Mouse (Mus musculus) left cerebral cortex, postnatal 10 days (tissue): Measurements from ENCODE around the gene Gm20388. TPM values are rescaled to one million over a fixed set of nuclear protein-coding genes. Genes with fewer than 3 reads are reported as not detected.

Source experiments
- DNase-seq, 2 experiments: peaks; one replicate each; pipeline ENCODE4 v3.0.0; 2021 to 2022; ENCODE audit warnings: low spot score in 2 of 2, mixed read lengths in 1 of 2; ENCODE audit errors: extremely low spot score in 1 of 2
- intact Hi-C: fragments of 180-260 bp; cut with DNase I; formaldehyde crosslinking; loops from one replicate; pipeline ENCODE4 v1.15.1; 2025
- total RNA-seq, 2 experiments: library from RNA; stranded (reverse); gene quantifications; 2 replicates each; pipeline ENCODE4 v1.2.3; 2021

Gm20388 gene
- total RNA-seq, 2 experiments from 2014 or later: 4.4 to 9.0 TPM

DNA sequence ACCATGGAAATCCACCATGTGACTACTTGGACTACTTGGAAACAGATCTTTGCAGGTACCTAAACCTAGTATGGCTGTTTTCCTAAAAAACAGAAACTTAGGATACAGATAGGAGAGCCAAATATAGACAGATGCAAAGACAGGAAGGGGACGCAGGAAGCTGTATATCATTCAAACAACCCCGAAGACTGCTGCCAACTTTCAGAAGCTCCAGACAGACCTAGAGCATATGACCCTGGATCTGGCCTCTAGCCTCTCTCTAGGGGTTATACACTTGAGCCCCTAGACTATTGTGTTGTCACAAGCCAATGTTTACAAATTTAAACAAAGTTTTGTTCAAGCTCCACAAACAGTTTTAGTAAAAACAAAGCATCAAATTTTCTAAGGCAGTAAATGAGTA lies 3050.8 kb downstream of the Gm20388 start:
- DNase-seq: no peak
- intact Hi-C loops: no loop called here

DNA sequence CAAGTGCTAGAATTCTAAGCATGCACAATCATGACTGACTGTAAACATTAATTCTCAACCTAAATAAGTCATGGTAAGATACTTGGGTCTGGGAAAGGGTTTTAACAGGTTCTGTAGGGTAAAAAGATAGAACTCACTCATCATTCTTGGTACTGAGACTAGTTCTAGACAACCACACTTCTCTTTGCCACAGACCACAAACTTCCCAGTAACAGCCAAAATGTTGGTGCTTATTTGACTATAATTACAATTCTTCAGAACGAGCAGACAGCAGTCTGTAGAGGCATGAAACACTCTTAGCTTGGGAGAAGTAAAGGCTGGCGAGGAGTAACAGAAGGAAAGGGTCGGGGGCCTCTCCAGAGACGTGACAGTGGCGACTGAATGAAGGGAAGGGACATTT lies 3051.4 kb downstream of the Gm20388 start:
- intact Hi-C loops: no loop called here
- no peak for DNase-seq

DNA sequence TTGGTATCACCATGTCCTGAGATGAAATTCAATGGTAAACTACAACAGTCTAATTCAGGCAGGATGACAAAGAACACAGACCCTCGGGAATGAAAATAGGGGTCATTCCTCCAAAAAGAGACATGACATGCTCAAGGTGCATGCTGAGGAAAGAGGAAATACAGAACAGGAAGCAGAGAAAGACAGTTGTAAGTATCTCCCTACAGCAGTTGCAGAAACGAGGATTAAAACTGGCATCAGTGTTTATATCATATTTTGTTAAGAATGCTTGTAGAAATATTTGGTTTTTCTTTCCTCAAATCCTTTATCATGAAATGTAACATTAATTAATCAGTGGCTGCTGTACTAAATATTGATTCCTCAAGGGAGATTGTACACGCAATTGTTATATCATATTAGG lies 3056.0 kb downstream of the Gm20388 start:
- no peak for DNase-seq
- intact Hi-C loops: no loop called here

DNA sequence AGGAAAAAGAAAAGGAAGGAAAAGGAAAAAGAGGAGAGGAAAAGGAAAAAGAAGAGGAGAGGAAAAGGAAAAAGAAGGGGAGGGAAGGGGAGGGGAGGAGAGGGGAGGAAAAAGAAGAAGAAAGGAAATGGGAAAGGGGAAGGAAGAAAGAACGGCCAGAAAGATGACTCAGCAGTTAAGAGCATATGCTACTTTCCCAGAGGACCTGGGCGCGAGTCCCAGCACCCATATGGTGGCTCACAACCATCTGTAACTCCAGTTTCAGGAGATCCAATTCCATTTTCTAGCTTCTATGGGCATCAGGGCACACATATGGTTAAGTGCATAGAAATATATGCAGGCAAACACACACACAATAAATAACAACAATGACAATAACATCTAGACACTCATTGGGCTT lies 3057.5 kb downstream of the Gm20388 start:
- DNase-seq: no peak

DNA sequence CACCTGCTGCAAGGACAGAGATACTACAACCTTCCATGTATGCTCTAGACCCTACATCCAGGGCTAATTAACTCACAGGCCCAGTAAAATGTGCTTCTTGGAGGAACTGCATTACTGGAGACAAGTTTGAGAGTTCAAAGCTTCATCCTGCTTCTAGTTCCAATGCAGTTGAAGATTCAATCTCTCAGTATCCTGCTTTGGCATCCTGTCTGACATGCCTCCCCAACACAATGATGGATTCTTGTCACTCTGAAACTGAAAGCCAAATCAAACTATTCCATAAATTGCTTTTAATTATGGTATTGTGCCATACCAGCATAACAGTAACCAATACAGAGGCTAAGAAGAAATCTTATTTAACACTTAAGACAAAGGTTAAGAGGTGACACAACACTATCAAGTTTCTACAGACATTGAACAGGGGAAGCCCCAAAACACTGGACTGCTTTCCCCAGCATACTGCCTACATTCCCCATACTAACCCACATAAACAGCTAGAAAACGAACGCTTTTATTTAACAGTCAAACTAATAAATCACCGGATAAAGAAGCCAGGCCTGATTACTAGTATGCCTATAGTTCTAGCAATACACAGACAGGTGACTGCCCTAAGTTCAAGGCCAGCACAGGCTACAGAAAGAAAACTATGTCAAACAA lies 3059.5 kb downstream of the Gm20388 start:
- intact Hi-C loops: no loop called here
- no peak for DNase-seq

More for the DNA sequence above, 3057.5 kb downstream of the Gm20388 start:
- intact Hi-C loops: no loop called here

DNA sequence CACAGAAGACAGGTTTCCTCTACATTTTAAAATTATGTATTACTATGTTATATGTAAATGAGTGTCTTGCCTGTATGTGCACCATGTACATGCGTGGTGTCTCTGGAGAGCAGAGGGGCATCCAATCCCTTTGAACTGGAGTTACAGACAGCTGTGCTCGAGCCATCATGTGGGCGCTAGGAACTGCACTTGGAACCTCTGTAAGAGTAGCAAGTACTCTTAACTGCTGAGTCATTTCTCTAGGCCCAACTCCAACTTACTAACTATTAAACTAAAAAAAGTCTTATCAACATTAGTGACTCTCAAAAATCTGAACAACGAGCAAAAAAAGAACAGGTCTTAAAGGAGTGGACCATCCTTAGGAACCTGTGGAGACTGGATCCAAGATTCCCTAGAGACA lies 3065.4 kb downstream of the Gm20388 start:
- intact Hi-C loops: no loop called here

DNA sequence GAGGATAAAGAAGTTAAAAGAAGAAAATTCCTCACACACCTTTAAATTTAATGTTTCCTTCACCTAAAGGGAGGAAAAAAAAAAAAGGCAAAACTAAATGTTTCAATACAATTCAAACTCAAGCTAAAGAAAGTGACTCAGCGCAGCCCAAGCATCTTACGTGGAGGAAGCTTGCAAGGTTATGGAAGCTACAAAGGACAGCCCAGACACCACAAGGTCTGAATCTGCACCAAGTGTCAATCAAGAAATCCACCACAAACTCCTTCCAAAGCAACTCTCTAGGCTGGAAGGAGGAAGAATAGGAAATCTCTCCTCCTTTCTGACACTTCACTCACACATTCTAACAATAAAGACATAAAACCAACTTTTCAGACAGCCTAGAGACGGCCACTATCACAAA lies 3068.8 kb downstream of the Gm20388 start:
- intact Hi-C loops: no loop called here
- no peak for DNase-seq

More for the DNA sequence above, 3065.4 kb downstream of the Gm20388 start:
- no peak for DNase-seq

DNA sequence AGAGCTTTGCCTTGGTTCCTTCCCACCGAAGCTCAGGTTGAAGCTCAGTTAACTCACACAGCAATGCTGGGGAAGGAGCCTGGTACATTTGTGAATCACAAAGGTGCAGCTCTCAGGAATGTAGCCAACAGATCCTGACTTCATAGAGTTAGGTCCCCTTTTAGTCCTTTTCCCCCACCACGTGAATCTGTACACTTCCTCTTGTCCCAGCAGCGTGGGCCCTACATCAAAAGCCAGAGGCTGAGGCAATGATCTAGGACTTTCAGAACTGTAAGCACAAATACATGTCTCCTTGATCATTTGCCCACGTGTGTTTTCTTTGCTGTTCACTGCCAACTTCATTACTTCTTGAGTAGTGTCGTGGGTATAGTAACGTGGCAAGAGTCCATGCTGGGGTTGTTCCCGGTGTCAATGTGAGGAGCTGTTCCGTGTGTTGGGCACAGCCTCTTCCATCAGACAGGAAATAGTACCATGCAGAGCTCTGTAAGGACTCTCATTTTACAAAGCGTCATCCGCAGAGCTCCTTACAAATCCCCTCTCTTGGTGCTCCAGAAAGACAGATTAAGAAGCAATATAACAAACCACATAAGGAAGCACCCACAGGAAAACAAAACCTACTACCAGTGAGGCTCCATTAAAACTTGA lies 3069.3 kb downstream of the Gm20388 start:
- no peak for DNase-seq
- intact Hi-C loops: no loop called here

DNA sequence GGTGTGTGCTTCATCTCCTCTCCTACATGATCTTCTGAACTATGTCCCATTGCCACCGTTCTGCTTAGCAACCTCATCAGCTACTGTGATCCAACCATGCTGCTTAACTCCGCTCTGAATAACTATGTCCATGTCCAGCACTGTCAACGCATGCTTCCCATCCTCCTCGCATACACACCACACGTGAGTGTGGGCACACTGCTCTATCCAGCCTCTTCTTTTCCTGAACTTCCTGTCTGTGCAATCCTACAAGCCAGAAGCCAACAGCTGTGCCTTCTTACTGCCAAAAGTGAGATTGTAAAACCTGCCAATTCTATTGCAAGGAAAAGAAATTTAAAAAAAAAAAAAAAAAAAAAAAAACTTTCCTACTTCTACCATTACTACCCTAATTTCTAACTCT lies 3071.0 kb downstream of the Gm20388 start:
- no peak for DNase-seq
- intact Hi-C loops: no loop called here

DNA sequence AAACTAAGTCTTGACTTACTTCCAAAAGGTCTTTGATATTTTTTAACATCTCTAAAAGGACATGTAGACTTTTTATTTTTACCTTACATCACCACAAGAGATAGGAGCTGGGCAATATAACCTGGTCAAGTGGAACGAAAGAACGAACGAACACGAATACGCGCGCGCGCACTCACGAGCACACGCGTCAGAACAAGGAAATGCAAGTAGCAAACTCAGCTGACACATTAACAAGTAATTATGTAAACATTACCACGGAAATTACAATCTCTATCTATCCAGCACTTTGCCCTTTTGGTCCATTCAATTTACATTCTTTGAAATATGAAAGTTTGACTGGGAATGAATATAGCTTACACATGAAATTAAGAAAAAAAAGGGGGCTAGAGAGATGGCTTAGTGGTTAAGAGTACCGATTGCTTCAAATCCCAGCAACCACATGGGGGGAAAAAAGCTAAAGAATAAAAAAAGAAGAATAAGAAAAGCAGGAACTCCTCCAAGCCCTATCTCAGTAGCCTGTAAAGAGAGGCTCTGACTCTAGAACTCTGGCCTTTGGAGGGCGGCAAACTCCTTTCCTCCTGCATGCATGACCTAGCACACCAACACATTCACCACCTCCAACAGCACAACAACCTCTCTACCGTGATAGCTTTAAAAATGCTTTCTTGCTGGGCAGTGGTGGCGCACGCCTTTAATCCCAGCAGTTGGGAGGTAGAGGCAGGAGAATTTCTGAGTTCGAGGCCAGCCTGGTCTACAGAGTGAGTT lies 3072.7 kb downstream of the Gm20388 start:
- DNase-seq: no peak
- intact Hi-C loops: no loop called here

DNA sequence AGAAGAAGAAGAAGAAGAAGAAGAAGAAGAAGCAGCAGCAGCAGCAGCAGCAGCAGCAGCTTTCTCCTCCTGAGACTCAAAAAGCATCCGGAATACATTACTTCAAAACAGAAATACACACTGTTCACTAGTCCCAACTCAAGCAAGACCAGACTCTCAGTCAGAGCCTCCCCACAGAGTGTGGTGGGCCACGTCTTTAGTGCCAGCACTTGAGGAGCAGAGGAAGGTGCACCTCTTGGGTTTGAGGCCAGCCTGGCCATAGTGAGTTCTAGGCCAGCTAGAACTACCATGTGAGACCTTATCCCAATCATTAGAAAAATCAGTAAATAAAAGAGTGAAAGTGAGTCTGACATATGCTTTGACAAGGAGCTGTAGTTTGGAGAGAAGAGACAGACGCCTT lies 3073.5 kb downstream of the Gm20388 start:
- no peak for DNase-seq
- intact Hi-C loops: no loop called here

DNA sequence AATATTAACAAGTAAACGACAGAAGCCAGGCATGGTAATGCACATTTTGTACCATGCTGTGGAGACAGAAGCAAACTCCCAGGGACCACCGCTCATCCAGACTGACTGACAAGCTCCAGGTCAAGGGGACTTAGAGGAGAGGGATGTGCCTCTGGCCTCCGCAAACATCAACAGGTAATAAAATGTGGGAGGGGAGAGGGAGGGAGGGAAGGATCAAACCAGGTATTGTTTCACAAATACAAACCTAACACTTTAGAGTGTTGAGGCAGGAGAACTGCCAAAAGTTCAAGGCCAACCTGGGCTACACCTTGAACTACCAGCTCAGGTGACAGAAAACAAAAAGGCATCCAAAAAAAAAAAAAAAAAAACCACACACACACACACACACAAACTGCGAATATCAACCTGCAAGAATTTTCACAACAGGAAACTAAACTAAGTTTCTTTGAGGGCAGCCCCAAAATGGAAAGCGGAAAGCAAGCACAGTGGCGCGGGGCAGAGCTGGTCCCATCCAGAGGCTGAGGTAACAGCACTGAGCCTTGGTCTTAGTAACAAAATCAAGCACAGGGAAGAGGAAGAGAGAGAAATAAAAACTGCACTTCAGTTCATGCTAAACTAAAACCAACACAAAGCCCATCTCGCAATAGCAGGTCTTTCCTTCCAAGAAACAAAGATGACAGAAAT lies 3076.0 kb downstream of the Gm20388 start:
- no peak for DNase-seq
- intact Hi-C loops: no loop called here

DNA sequence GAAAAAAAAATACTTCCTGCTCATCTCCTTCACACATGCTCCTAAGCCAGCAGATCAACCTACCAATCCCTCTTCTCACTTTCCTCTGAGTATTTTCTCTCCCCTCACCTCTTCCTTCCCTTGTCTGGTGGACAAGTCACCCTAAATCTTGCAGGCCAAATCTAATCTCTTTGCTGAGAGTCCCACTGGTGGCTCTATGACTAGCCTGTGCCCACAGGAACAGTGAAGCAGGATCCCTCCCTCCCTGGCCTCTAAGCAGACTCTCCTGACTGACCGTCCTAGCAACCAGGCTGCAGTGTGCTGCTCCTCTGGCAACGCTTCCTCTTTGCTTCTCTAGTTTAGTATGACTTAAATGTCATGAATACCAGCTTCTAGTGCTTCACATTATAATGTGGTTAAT lies 3076.6 kb downstream of the Gm20388 start:
- intact Hi-C loops: no loop called here
- no peak for DNase-seq

DNA sequence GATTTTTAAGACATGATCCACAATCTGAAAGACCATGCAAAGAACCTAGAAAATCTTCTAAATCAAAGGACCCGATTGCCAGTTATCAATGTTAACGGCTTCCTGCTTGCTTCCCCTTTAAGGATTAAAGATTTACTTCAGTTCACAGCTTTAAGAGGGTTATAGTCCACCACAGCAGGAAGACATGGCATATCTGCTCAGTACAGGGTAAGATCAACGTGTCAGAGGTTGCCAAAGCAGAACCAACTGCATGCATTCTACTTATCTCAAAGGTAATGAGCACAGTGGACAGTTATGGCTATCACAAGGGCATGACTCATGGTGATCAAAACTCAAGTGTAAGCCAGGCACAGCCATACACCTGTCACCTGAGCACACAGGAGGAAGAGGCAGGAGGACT lies 3078.3 kb downstream of the Gm20388 start:
- DNase-seq: no peak
- intact Hi-C loops: no loop called here

DNA sequence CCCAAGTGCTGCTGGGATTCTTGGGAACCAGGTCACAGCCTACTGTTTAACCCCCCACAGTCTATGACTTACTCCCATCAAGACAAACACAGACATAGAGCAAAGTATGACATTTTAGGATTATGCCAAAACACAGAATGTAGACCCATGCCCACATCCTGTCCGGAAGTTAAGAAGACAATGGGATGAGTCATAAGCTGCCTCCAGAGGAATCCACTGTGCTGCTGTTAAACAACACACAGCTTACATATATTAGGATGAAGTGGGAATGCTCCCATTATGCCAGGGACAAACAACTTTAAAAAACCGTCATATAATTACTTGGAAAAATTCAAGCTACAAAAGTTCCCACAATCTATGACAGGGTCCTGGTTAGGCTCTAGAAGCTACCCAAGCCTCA lies 3079.3 kb downstream of the Gm20388 start:
- intact Hi-C loops: no loop called here
- no peak for DNase-seq

DNA sequence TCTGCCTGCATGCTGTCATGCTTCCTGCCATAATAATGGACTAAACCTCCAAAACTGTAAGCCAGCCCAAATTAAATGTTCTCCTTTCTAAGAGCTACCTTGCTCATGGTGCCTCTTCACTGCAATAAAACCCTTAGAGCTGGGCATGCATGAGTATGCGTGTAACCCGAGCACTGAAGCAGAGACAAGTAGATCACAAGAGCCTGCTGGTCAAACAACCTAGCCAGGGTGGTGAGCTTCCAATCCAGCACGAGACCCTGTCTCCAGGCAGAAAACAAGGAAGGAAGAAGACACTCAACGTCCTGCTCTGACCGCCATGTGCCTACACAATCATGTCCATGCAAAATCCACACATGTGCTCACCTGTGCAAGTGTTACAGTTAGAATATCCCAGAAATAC lies 3080.7 kb downstream of the Gm20388 start:
- intact Hi-C loops: no loop called here
- no peak for DNase-seq

DNA sequence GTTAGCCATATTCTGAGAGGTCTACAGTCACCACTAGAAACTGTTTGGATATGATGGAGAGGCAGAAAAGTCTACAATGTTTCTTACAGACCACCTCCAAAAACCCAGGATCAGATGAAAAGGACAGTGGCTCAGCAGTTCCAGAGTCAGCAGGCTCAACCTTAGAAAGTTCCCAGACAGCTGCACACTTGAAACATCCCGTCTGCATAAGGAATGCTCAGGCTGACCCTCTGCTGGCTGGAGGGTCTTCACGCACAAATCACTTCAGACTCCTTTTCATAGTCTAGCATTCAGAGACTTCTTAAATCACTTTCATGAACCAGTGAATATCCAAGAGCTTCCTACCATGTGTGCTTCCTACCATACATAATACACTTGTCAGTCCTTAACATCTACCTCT lies 3081.7 kb downstream of the Gm20388 start:
- DNase-seq: no peak
- intact Hi-C loops: no loop called here

DNA sequence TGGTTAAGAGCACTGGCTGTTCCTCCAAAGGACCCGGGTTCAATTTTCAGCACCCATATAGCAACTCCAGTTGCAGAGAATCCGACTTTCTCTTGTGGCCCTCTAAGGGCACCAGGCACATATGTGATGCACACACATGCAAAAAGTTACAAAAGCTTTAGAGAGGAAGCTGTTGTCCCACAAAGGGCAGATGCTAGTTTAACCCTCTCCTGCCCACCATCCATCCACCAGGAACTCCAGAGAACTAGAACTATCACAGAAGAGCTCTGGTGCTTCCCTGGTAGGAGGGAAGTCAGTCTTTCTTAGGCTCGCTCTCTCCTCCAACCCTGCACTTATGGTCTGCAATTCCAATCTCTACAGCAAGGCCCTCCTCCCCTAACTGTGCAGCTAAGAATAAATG lies 3082.4 kb downstream of the Gm20388 start:
- DNase-seq: no peak
- intact Hi-C loops: no loop called here

DNA sequence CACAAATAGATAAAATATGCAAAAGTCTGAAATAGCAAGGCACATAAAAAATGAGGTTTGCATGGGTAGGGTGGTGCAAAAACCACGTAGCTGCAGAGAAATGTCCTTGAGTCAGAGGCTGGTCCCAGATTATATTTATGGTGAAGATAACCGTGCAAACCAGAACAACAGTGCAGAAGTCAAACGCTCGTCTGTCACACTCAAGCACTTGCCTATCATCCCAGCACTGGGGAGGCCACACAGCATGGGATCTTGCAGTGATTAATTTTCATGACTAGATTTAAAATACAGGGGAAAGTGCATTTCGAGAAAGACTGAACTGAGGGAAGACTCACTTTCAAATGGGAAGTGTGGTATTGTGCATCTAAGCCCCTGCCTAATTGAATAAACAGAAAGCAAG lies 3083.1 kb downstream of the Gm20388 start:
- no peak for DNase-seq
- intact Hi-C loops: no loop called here

DNA sequence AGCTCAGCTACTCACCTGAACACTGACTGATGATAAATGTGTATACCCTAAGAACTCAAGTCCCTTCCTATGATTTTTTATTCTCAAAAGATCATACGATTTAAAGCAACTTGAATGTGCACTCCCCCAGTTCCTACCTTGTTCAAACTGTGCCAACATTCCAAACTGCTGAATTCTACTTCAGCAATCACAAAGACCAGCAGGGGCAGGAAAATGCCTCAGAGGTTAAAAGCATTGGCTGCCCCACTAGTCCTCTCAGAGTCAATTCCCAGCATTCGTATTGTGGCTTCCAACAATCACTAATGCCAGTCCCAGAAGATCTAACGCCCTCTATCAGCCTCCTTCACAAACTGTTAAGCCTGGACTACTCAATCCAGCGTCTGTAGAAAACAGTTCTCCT lies 3087.3 kb downstream of the Gm20388 start:
- no peak for DNase-seq
- intact Hi-C loops: no loop called here
